Mouse (Mus musculus) heart, adult 8-10 months (tissue): ENCODE results near the gene Olfr1271. TPM values are rescaled to one million over a fixed set of nuclear protein-coding genes. Genes with fewer than 3 reads are reported as not detected.
"Not testable (repeated sequence)": the region's sequence is repeated elsewhere in the genome, so short reads cannot be mapped to it uniquely, and the experiment has no call there.

ENCODE experiments used
- DNase-seq: peaks from one replicate; pipeline ENCODE4 v3.0.0; 2022; ENCODE audit warnings: low spot score
- total RNA-seq, 4 experiments: library from RNA; stranded (reverse); gene quantifications; 2 replicates each; pipeline ENCODE4 v1.2.4; 2022

Gene Olfr1271
- not detected for total RNA-seq

GRCm38 (mm10) chr2:90270932-90271331, at the start of gene Olfr1271:
Gene Olfr1271, minus strand, starts transcription at chr2:90271032.
- DNase-seq = no peak

- DNase-seq = no peak
Measured at GRCm38 (mm10) chr2:90292741-90293140, 21.9 kb upstream of the Olfr1271 start, which contains the start of gene Olfr1272. Gene Olfr1272, minus strand, starts transcription at chr2:90292841.

- no peak for DNase-seq
Measured at GRCm38 (mm10) chr2:90257492-90257891, 13.3 kb downstream of the Olfr1271 start, which contains the start of gene Olfr142. Gene Olfr142, minus strand, starts transcription at chr2:90257592.

GRCm38 (mm10) chr2:90224393-90224792, 46.4 kb downstream of the Olfr1271 start, which contains the start of gene Olfr1506:
Gene Olfr1506, minus strand, starts transcription at chr2:90224493.
- DNase-seq = not testable (repeated sequence)

Other genes starting within 250 kb of the Olfr1271 start
- gene Olfr1264, start 245.5 kb downstream of the Olfr1271 start, total RNA-seq = not detected
- not detected for gene Olfr1265, start 235.7 kb downstream of the Olfr1271 start, total RNA-seq
- gene Olfr140, start 207.4 kb downstream of the Olfr1271 start, total RNA-seq = not detected
- not detected for gene Olfr1269, start 149.6 kb downstream of the Olfr1271 start, total RNA-seq
- gene Olfr32, start 128.7 kb downstream of the Olfr1271 start, total RNA-seq = not detected
- gene Olfr1270, start 117.9 kb downstream of the Olfr1271 start, total RNA-seq = not detected
- gene Olfr1506, start 46.5 kb downstream of the Olfr1271 start, total RNA-seq = not detected
- gene Olfr142, start 13.4 kb downstream of the Olfr1271 start, total RNA-seq = not detected
- gene Olfr1272, start 21.8 kb upstream of the Olfr1271 start, total RNA-seq = not detected
- under 1 TPM in 3 of 4 experiments, not detected in 1; 0.14 to 0.25 (median 0.16) TPM for gene Gm13769, start 51.2 kb upstream of the Olfr1271 start, total RNA-seq
- not detected for gene Olfr1274-ps, start 127.7 kb upstream of the Olfr1271 start, total RNA-seq